Mouse (Mus musculus): Measurements from ENCODE around the gene Tgtp2.

- TF ChIP-seq HCFC1 (IDR thresholded peaks at IDR 0.05; ENCODE audit: borderline replicate concordance, insufficient read depth, low read length) (no peak), CHD2 (IDR thresholded peaks at IDR 0.05; ENCODE audit: low read depth, low read length) (no peak), MAFK (IDR thresholded peaks at IDR 0.05; ENCODE audit: insufficient read depth, low read depth, low read length) (no peak), ZNF384 (IDR thresholded peaks at IDR 0.05; ENCODE audit: low read depth, low read length) (no peak)
These were observed 28.1 kb upstream of the Tgtp2 start for GRCm38 (mm10) chr11:49092053-49092586.
